ENCODE assay signal across 8 mouse cellular contexts in genomic region chr15:78802776-78803391, GRCm38 (mm10). TPM values are rescaled to one million over a fixed set of nuclear protein-coding genes. Genes with fewer than 3 reads are reported as not detected.
DNase-seq lines count a peak whose midpoint lies in the region; ATAC-seq and TF ChIP-seq lines count a peak whose summit lies in the region.

Card10 (minus strand) TSS chr15:78803042.

- peak within 1 kb of the TSS; percentile 93 for H3K27ac ChIP-seq in gastrocnemius, adult 2 months
- H3K27ac ChIP-seq in hindbrain, embryonic 15.5 days (replicated peaks) = no peak within 1 kb of the TSS; the same call in 1 of the 2 replicates
- H3K27ac ChIP-seq in liver, adult 2 months (replicated peaks; ENCODE audit: insufficient read depth, low read depth, low read length) = peak within 1 kb of the TSS; percentile 62
- no peak within 1 kb of the TSS for H3K27ac ChIP-seq in midbrain, embryonic 16.5 days (ENCODE audit: low read length)

- TF ChIP-seq CTCF in gastrocnemius, adult 2 months (IDR thresholded peaks at IDR 0.05) = no peak
- TF ChIP-seq CTCF in liver, adult 2 months (IDR thresholded peaks at IDR 0.05; ENCODE audit: low read depth, low read length) = no peak

- peaks cover 32% of the 10 kb centered on the region for H3K27me3 ChIP-seq in hindbrain, embryonic 15.5 days
- H3K27me3 ChIP-seq in liver, adult 2 months (ENCODE audit: control insufficient read depth, insufficient read depth, low read length) = no peaks in the 10 kb centered on the region
- H3K27me3 ChIP-seq in midbrain, embryonic 16.5 days (ENCODE audit: control insufficient read depth, insufficient read depth, low read depth, low read length) = peaks cover 31% of the 10 kb centered on the region

- peaks cover 25% of the 10 kb centered on the region for H3K4me1 ChIP-seq in hindbrain, embryonic 15.5 days (replicated peaks)
- H3K4me1 ChIP-seq in liver, adult 2 months (ENCODE audit: control insufficient read depth, insufficient read depth, low read length) = peaks cover 16% of the 10 kb centered on the region
- peaks cover 15% of the 10 kb centered on the region for H3K4me1 ChIP-seq in midbrain, embryonic 16.5 days (ENCODE audit: control insufficient read depth, insufficient read depth, low read length)

- peak; percentile 83 for TF ChIP-seq POLR2A in liver, adult 2 months (IDR thresholded peaks at IDR 0.05; ENCODE audit: extremely low read depth, insufficient read depth, low read length)

- H3K9ac ChIP-seq in hindbrain, embryonic 15.5 days = peak within 1 kb of the TSS; percentile 47
- H3K9ac ChIP-seq in liver, adult 2 months (ENCODE audit: low read depth, low read length) = peak within 1 kb of the TSS; percentile 92
- peak within 1 kb of the TSS; percentile 69 for H3K9ac ChIP-seq in midbrain, embryonic 16.5 days (ENCODE audit: low read depth, low read length)

- H3K4me3 ChIP-seq in gastrocnemius, adult 2 months = peak within 1 kb of the TSS; percentile 94
- peak within 1 kb of the TSS; percentile 48 for H3K4me3 ChIP-seq in hindbrain, embryonic 15.5 days
- peak within 1 kb of the TSS; percentile 83 for H3K4me3 ChIP-seq in liver, adult 2 months (ENCODE audit: insufficient read depth, low read depth, low read length)
- H3K4me3 ChIP-seq in midbrain, embryonic 16.5 days (ENCODE audit: low read depth, low read length) = peak within 1 kb of the TSS; percentile 54

- peak; percentile 68 for DNase-seq in CD4-positive helper T cell, adult 2 months (ENCODE audit: low read depth, low spot score)
- DNase-seq in adrenal gland, adult 18-20 months (ENCODE audit: low spot score in 2 of 2) = peak; percentile 59 to 73
- DNase-seq in gastrocnemius, adult 2 months = peak; percentile 85
- peak; percentile 48 for DNase-seq in liver, adult 2 months (ENCODE audit: extremely low read depth, low read depth, low spot score)
- DNase-seq in left cerebral cortex, postnatal 4 days = no peak
- no peak for DNase-seq in right cerebral cortex, postnatal 10 days (ENCODE audit: low spot score in 2 of 2)

- no peaks in the 10 kb centered on the region for H3K36me3 ChIP-seq in hindbrain, embryonic 15.5 days
- no peaks in the 10 kb centered on the region for H3K36me3 ChIP-seq in liver, adult 2 months (ENCODE audit: control insufficient read depth, insufficient read depth, low read length)
- H3K36me3 ChIP-seq in midbrain, embryonic 16.5 days (ENCODE audit: control insufficient read depth, insufficient read depth, low read length) = no peaks in the 10 kb centered on the region

- H3K79me2 ChIP-seq in liver, adult 2 months (ENCODE audit: control insufficient read depth, insufficient read depth, low read length) = peaks cover 3% of the 10 kb centered on the region; the same call in 1 of the 2 replicates

- ATAC-seq in hindbrain, embryonic 15.5 days (ENCODE audit: low FRiP score, low read depth) = peak; percentile 54; the same call in 1 of the 2 replicates
- peak; percentile 43; the same call in 1 of the 2 replicates for ATAC-seq in midbrain, embryonic 16.5 days

- under 1% methylated on average over 56 of the region's 70 CpGs for WGBS in hindbrain, embryonic 15.5 days
- 2% methylated on average over 68 of the region's 70 CpGs for WGBS in liver, adult 2 months
- under 1% methylated on average over 39 of the region's 70 CpGs for WGBS in midbrain, embryonic 16.5 days

- H3K4me2 ChIP-seq in hindbrain, embryonic 15.5 days = peak within 1 kb of the TSS; percentile 81
- H3K4me2 ChIP-seq in midbrain, embryonic 16.5 days (ENCODE audit: low read length) = peak within 1 kb of the TSS; percentile 80

- intact Hi-C loops in gastrocnemius, adult 2 months (cut with DNase I) = no loop called here
- intact Hi-C loops in left cerebral cortex, postnatal 4 days (cut with DNase I) = no loop called here

- no peaks in the 10 kb centered on the region for H3K9me3 ChIP-seq in hindbrain, embryonic 15.5 days
- no peaks in the 10 kb centered on the region for H3K9me3 ChIP-seq in midbrain, embryonic 16.5 days (replicated peaks; ENCODE audit: control insufficient read depth, low read length, poor library complexity, severe bottlenecking)

RNA-seq across cellular contexts. Expression of gene Card10, which starts in this region (rescaled TPM):
- total RNA-seq in adrenal gland, adult 18-20 months (2021) = 1 to 10 TPM; 5.6 to 8.1 TPM
- total RNA-seq in gastrocnemius, adult 2 months (2021) = 1 to 10 TPM; 6.1 to 6.8 TPM
- polyA plus RNA-seq in hindbrain, embryonic 15.5 days (2015; fragmentation: Nextera tagmentation; extraction: Ambion mirVana) = 2.4 and 2.6 TPM in 2 replicates
- 2.7 and 4.3 TPM in 2 replicates for total RNA-seq in liver, adult 2 months (2014; rRNA removed)
- polyA plus RNA-seq in liver, adult 2 months (2012; rRNA removed) = 15.0 and 18.7 TPM in 2 replicates
- 1.8 and 2.2 TPM in 2 replicates for polyA plus RNA-seq in midbrain, embryonic 16.5 days (2015; fragmentation: Nextera tagmentation; extraction: Ambion mirVana)
- total RNA-seq in left cerebral cortex, postnatal 4 days (2021) = 1 to 10 TPM; 5.2 to 5.4 TPM

Comparison
In these comparisons a context has a peak if more than half of its experiments do, and no peak if none do; other contexts are left out.
1. DNase-seq: peak in CD4-positive helper T cell, adult 2 months (single experiment), adrenal gland, adult 18-20 months (2 of 2), gastrocnemius, adult 2 months (single experiment) and liver, adult 2 months (single experiment); none in left cerebral cortex, postnatal 4 days (single experiment) and right cerebral cortex, postnatal 10 days (0 of 2).
2. H3K27ac ChIP-seq: peak in gastrocnemius, adult 2 months (single experiment) and liver, adult 2 months (single experiment); none in hindbrain, embryonic 15.5 days (single experiment) and midbrain, embryonic 16.5 days (single experiment).
3. Peak in every context shown above with its lines, with median percentiles within 50 percentile points of each other: H3K4me3 ChIP-seq and H3K9ac ChIP-seq.